Mouse (Mus musculus): Measurements from ENCODE around the gene Cyp2d40.
A peak's percentile ranks its signal among the peaks of the same experiment; 100 is the strongest.
"Not testable (repeated sequence)": the region's sequence is repeated elsewhere in the genome, so short reads cannot be mapped to it uniquely, and the experiment has no call there.

Gene Cyp2d40

GRCm38 (mm10) chr15:82763631-82764420 is at the start of gene Cyp2d40:
Cyp2d40 (minus strand) TSS chr15:82764183.
- no peak for DNase-seq (ENCODE audit: low spot score in 2 of 2)

- no peak for DNase-seq (ENCODE audit: low spot score in 2 of 2)
Observed at GRCm38 (mm10) chr15:82810556-82810955, 46.6 kb upstream of the Cyp2d40 start.

- no peak for DNase-seq (ENCODE audit: low spot score in 2 of 2)
Observed at GRCm38 (mm10) chr15:82809511-82809910, 45.5 kb upstream of the Cyp2d40 start.

GRCm38 (mm10) chr15:82806969-82807763 is 43.2 kb upstream of the Cyp2d40 start:
- DNase-seq (ENCODE audit: low spot score in 2 of 2) = no peak

- DNase-seq (ENCODE audit: low spot score in 2 of 2) = peak; percentile 42 to 92
Observed at GRCm38 (mm10) chr15:82804708-82805639, 41.0 kb upstream of the Cyp2d40 start.

GRCm38 (mm10) chr15:82795936-82796440 is 32.0 kb upstream of the Cyp2d40 start:
- no peak for DNase-seq (ENCODE audit: low spot score in 2 of 2)

- DNase-seq (ENCODE audit: low spot score in 2 of 2) = no peak
Observed at GRCm38 (mm10) chr15:82794277-82794676, 30.3 kb upstream of the Cyp2d40 start, which contains the start of gene Cyp2d26. Cyp2d26 (minus strand) TSS chr15:82794294.

- DNase-seq (ENCODE audit: low spot score in 2 of 2) = no peak
Observed at GRCm38 (mm10) chr15:82793868-82794267, 29.9 kb upstream of the Cyp2d40 start.

GRCm38 (mm10) chr15:82793454-82793853 is 29.5 kb upstream of the Cyp2d40 start:
- no peak for DNase-seq (ENCODE audit: low spot score in 2 of 2)

- no peak for DNase-seq (ENCODE audit: low spot score in 2 of 2)
Observed at GRCm38 (mm10) chr15:82792566-82792965, 28.6 kb upstream of the Cyp2d40 start.

- DNase-seq (ENCODE audit: low spot score in 2 of 2) = no peak
Observed at GRCm38 (mm10) chr15:82784581-82784980, 20.6 kb upstream of the Cyp2d40 start.

- DNase-seq (ENCODE audit: low spot score in 2 of 2) = no peak
Observed at GRCm38 (mm10) chr15:82783800-82784199, 19.8 kb upstream of the Cyp2d40 start.

GRCm38 (mm10) chr15:82777856-82778255 is 13.9 kb upstream of the Cyp2d40 start:
- DNase-seq (ENCODE audit: low spot score in 2 of 2) = not testable (repeated sequence)

- DNase-seq (ENCODE audit: low spot score in 2 of 2) = no peak
Observed at GRCm38 (mm10) chr15:82765943-82766342, 2.0 kb upstream of the Cyp2d40 start.

- DNase-seq (ENCODE audit: low spot score in 2 of 2) = no peak
Observed at GRCm38 (mm10) chr15:82764881-82765280, 898 bp upstream of the Cyp2d40 start.

- DNase-seq (ENCODE audit: low spot score in 2 of 2) = no peak
Observed at GRCm38 (mm10) chr15:82748141-82748540, 15.8 kb downstream of the Cyp2d40 start.

GRCm38 (mm10) chr15:82747516-82747915 is 16.5 kb downstream of the Cyp2d40 start:
- no peak for DNase-seq (ENCODE audit: low spot score in 2 of 2)

GRCm38 (mm10) chr15:82733331-82733925 is 30.6 kb downstream of the Cyp2d40 start:
- DNase-seq (ENCODE audit: low spot score in 2 of 2) = not testable (repeated sequence)

Measured in left cerebral cortex, adult 9 months (tissue).